Mouse (Mus musculus) cerebellum, adult 8-10 months (tissue): ENCODE results near the gene Dgkb.

Experiments
- DNase-seq: peaks from one replicate; pipeline ENCODE4 v3.0.0; 2022

The Dgkb gene

DNA sequence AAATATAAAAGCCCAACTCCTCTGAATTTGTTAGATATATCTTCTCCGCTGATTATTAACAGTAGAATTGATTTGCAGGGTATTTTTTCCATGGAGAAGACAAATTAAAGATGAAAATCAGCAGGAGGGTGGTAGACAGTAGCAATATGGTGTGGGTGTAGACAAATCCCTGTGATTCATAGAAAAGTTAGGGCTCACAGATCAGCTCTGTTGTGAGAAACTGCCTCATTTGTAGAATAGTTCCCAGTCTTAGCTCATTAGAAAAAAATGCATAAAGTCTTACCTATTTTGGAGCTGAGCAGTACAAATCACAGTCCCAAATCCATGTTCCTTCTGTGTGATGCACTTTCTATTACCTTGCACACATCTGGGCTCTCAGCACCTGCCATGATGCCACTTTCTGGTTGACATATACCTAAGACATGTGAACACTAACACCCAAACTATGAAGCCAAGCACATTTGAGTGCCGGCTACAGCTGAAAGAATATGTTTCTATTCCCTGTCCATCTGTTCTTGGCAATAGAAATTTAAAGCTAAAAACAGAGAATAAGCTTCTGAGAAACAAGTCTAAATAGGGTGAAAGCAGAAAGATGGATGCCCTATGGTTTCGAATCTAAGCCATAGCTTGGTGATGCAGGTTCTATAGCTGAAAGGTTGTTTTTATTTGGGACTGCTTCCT, 782.8 kb downstream of the Dgkb start:
- no peak for DNase-seq

DNA sequence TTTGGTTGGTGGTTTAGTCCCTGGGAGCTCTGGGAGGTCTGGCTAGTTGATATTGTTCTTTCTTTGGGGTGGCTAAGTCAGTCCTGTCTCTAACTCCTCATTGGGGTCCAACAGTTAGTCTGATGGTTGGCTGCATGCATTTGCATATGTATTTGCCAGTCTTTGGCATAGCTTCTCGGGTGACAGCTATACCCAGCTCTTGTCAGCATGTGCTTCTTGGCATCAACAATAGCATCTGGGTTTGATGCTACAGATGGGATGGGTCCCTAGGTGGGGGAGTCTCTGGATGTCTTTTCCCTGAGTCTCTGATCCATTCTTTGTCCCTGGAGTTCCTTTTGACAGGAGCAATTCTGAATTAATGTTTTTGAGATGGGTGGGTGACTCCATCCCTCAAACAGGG, 790.6 kb downstream of the Dgkb start:
- DNase-seq, result no peak

DNA sequence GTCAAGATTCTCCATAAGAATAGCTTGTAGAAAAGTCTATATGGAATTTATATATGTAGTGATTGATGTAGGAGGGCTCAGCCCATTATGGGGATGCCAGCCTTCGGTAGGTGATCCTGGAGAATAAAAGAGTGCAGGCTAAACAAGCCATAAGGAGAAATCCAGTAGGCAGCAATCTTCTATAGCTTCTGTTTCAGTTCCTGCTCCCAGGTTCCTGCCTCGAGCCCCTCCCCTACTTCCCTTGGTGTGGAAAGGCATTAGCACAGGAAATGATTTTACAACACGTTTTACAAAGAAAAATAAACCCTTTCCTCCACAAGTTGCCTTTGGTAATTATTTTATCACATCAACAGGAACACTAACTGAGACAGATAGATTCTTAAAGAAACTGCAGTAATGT, 850.7 kb downstream of the Dgkb start:
- DNase-seq, result no peak
